Mouse (Mus musculus) inflammation-experienced regulatory T-cells, adult 6 months (primary cell): Measurements from ENCODE around the gene Tmem175. TPM values are rescaled to one million over a fixed set of nuclear protein-coding genes. Genes with fewer than 3 reads are reported as not detected.
A peak's percentile ranks its signal among the peaks of the same experiment; 100 is the strongest.

Source experiments
- ATAC-seq: one replicate; pipeline ENCODE4 v1.8.0; 2017
- polyA plus RNA-seq, 3 experiments: library from polyadenylated mRNA; unstranded; fragments of 100-300 nt; shearing (Covaris generic); gene quantifications; one replicate each; pipeline ENCODE4 v1.2.1; 2017

Gene Tmem175
- polyA plus RNA-seq, 3 experiments from 2014 or later, result 26.7 to 40.8 (median 39.5) TPM

DNA sequence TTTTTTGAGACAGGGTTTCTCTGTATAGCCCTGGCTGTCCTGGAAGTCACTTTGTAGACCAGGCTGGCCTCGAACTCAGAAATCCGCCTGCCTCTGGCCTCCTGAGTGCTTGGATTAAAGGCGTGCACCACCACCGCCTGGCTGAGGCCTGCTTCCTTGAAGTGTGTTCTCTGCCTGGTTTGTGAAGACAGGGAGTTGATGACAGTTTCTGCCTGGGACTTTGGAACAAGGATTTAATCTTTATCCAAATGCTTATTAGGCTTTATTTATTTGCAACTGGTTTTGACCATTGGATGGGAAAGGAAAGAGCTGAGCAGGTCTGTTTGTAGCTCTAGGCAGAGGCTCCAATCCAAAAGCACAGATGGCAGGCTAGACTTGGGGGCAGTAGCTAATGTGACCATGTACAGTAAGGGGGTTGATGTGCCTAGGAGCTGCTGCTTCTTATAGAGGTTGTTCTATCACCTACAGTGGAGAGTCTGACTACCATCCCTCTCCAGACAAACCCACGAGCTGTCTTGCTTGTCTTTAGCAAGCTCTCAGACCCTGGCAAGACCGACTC is 48.8 kb downstream of the Tmem175 start:
- ATAC-seq, result no peak

DNA sequence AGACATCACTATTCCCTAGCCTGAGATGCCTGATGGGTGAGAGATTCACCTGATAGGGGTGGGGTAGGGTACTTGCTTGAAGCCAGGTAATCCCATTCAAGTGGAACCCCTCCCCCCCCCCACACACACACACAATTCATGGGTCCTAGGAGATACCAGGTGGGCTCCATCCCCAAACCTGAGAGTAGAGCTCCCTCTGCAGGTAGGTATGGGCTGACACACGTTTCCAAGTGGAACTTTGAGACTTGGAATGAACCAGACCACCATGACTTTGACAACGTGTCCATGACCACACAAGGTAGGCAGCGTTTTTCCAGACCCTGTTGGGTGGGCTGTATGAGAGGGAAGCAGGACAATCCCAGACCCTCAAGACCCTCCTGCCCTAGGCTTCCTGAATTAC is 50.3 kb downstream of the Tmem175 start:
- ATAC-seq, result no peak

DNA sequence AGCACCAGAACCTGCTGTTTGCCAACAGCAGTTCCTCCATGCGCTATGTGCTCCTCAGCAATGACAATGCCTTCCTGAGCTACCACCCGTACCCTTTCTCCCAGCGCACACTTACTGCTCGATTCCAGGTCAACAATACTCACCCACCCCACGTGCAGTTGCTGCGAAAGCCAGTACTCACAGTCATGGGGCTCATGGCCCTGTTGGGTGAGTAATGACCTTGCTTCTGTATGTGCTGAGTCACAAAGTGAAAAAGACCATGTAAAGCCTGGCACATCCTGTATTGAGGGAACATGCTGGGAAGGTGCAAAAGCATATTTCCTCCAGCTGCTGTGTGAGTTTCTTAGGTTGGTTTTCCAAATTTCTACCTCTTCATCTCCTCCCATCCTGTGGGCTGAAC is 51.3 kb downstream of the Tmem175 start:
- no peak for ATAC-seq

DNA sequence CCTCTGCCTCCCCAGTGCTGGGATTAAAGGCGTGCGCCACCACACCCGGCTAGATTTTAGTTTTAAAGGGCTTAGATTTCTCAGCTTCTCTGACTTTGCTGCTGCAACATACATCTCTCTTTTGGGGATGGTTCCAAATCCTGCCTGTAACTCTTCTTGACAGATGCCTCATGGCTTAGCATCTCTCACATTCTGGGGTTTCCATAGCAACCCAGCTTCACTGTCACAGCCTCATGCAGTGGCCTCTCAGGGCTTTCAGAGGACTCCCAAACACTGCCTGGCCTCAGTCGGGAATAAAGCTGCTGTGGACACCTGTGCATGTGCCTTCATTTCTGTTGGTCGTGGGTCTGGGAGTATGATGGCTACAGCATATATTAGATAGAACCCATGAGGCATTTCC is 59.5 kb downstream of the Tmem175 start:
- ATAC-seq, result no peak

DNA sequence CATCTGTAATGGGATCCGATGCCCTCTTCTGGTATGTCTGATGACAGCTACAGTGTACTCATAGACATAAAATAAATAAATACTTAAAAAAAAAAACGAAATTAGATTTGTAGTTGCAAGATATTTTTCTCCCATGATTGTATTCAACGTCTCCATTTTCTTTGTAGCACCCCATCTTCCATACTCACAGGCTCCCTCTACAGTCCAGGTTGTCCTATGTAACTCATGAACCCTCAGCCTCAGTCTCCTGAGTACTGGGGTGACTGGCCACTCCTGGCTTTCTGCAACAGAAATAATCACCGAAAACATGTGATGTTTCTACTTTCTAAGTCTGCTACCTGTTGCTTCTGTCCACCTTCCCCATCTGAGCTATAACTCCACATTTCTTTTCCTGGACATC is 61.6 kb downstream of the Tmem175 start:
- ATAC-seq, result no peak

DNA sequence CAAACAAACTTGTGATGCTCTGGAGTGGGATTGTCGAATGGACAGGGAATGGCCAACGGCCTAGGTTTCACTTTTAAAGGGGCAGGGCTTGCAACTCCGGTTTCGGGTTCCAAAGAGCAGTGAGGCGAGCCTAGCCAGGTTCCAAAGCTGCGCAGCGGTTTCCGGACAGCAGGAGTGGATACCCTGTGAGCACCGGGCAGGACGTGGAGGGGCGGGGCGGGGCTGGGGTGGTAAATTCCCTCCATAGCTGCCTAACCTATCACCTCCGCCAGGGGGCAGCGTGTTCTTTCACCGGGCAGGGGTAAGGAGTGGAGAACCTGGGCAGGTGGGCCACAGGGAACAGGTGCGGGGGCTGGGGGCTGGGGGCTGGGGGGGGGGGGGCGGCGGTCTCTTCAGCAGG is 62.7 kb downstream of the Tmem175 start, which contains the start of gene Fgfrl1:
Gene Fgfrl1, plus strand, starts transcription at position 112 of the 400 bp plus-strand sequence.
- ATAC-seq, result peak; percentile 52

DNA sequence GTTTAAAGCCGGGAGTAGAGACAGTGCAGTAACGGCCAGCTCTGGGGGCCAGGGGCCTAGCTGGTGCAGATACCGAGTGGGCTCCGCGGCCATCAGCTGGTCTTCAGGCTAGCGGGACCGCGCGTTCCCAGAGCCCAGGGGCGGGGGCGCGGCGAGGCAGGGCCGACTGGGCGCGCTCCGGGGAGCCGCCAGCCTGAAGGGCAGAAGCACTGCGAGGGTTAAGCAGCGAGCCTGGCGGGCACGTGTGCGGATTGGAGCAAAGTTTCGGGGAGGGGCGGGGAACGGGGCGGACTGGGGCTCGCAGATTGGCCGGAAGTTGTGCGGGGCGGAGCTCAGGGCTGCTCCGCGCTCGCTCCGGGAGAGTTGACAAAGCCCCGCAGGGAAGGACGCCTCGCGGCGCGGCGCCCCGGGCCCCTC is 64.3 kb downstream of the Tmem175 start:
- peak; percentile 89 for ATAC-seq

DNA sequence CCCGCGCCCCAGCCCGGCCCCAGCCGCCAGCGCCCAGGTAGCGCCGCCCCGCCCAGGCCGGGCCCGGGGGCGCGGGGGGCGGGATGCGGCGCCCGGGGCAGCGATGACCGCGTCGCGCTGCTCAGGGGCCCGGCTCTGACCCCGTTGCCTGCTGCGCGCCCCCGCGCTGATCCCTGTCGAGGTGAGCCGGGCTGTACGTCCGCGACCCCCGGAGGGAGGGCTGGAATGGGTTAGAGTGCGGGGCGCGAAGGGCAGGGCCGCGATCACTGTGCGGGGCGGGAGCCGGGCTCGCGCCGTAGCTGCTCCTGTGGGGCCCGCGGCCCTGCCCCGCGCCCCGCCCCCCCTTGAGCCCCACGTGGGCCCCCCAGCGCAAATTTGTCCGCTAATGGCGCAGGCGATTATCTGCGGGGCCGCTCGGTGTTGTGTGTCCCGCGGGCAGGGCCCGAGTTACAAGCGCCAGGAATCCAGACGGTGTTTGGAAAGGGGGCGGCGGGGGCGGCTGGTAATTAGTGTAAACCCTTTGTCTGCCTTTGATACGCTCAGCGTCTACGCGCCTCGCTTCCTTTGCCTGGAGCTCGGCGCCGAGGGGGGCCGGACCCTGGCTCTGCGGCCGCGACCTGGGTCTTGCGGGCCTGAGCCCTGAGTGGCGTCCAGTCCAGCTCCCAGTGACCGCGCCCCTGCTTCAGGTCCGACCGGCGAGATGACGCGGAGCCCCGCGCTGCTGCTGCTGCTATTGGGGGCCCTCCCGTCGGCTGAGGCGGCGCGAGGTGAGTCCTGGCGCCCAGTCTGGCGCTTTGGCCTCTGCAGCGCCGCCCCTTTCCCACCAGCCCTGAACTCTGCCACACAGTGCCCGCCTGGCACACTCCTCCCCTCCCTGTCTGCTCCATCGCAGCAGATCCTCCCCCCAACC is 65.0 kb downstream of the Tmem175 start:
- ATAC-seq, result no peak

DNA sequence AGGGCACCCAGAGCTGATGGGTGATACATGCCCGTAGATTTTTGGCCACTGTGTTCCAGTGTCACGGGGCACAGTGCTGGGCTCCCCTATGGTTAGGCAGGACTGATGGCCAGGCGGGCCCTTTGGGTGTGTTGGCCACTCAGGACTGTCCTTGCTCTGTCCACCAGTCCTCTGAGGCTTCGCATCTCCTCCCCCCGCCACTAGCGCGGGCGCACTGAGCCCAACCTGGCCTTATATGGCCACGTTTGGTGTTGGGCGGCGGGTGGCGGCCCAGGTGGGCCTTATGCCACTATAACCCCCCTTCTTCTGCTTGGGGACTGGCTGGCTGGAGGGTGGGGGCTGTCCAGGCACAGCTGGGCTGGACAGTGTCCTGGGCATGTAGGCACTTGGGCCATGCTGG is 66.3 kb downstream of the Tmem175 start:
- ATAC-seq, result no peak

DNA sequence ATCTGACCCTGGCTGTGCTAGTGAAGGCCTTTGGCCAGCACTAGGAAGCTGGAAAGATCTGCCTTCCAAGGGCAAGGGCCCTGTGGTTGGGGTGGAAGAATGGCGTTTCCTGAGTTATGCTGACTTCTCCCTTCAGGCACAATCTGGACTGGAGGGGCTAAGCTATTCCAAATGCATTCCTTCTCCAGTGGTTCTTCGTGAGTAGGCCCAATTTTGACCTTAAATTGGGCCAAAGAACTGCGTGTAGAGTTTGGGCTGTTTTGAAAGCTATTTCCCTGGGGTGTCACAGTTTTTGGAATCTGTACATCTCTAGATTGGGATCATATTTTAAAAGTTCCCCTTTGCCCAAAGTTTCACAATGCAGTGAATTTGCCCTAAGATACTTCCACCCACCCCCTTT is 67.0 kb downstream of the Tmem175 start:
- no peak for ATAC-seq

DNA sequence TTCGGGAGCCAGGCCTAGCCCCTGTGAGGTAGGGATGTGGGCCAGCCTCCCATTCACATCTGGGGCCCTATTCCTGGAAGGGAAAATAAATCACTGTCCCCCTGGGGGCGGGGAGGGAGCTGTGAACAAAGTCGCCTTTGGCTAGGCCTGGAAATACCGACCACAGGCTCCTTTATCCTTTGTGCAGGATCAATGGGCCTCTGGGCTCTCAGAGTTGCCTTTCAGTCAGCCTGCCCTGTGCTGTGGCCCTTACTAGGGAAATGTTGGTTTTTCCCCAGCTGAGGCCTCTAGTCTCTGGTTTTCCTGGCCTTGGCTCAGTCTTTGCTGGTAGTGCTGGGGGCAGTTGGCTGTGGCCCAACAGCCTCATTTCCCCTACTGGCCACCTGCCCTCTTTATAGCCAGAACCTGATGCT is 67.8 kb downstream of the Tmem175 start:
- no peak for ATAC-seq

Other genes starting within 250 kb of the Tmem175 start
- 1 to 10 TPM; 1.2 to 1.4 (median 1.3) TPM for gene Pde6b, start 241.4 kb upstream of the Tmem175 start, polyA plus RNA-seq
- 100 to 1,000 TPM; 180 to 317 (median 253) TPM for gene Atp5k, start 195.3 kb upstream of the Tmem175 start, polyA plus RNA-seq
- gene Mfsd7a, start 180.9 kb upstream of the Tmem175 start, polyA plus RNA-seq, result not detected
- 1 to 10 TPM; 3.5 to 5.8 (median 4.9) TPM for gene Pcgf3, start 168.5 kb upstream of the Tmem175 start, polyA plus RNA-seq
- not detected for gene Cplx1, start 79.7 kb upstream of the Tmem175 start, polyA plus RNA-seq
- gene Gak, start within 50 bp of the Tmem175 start, polyA plus RNA-seq, result 10 to 100 TPM; 59.8 to 74.7 (median 70.1) TPM
- gene Idua, start 30.6 kb downstream of the Tmem175 start, polyA plus RNA-seq, result 10 to 100 TPM; 13.1 to 17.8 (median 13.5) TPM
- 1 to 10 TPM; 2.1 to 7.7 (median 4.7) TPM for gene Dgkq, start 39.9 kb downstream of the Tmem175 start, polyA plus RNA-seq
- gene Slc26a1, start 45.8 kb downstream of the Tmem175 start, polyA plus RNA-seq, result under 1 TPM in 2 of 3 experiments, not detected in 1; 0.16 to 0.78 TPM
- gene Fgfrl1, start 62.6 kb downstream of the Tmem175 start, polyA plus RNA-seq, result under 1 TPM in 1 of 3 experiments, not detected in 2; 0.32 TPM
- gene Rnf212, start 145.2 kb downstream of the Tmem175 start, polyA plus RNA-seq, result not detected
- not detected for gene Tmed11, start 165.6 kb downstream of the Tmem175 start, polyA plus RNA-seq
- gene Vmn2r8, start 179.1 kb downstream of the Tmem175 start, polyA plus RNA-seq, result not detected
- under 1 TPM in 1 of 3 experiments, not detected in 2; 0.13 TPM for gene Vmn2r9, start 222.8 kb downstream of the Tmem175 start, polyA plus RNA-seq